Mouse (Mus musculus) CH12.LX (cell line): Measurements from ENCODE around the gene Tigit. TPM values are rescaled to one million over a fixed set of nuclear protein-coding genes. Genes with fewer than 3 reads are reported as not detected.

ENCODE experiments used
- DNase-seq: peaks from one replicate; pipeline ENCODE4 v3.0.0-alpha.2; 2013; ENCODE audit errors: extremely low read depth
- H3K27ac ChIP-seq: 2 replicates; pipeline ENCODE4 v1.5.1; 2012; ENCODE audit warnings: low read depth, mild to moderate bottlenecking, control low read depth, moderate library complexity; ENCODE audit not compliant: insufficient read depth
- H3K27me3 ChIP-seq: replicated peaks from 2 replicates; pipeline ENCODE3; 2012; ENCODE audit warnings: inconsistent platforms
- H3K36me3 ChIP-seq, 2 experiments: replicated peaks in 1 of 2; 2 replicates each; pipeline versions ENCODE3 to v1.6.1; 2012; ENCODE audit warnings: inconsistent platforms in 1 of 2, low read length in 1 of 2, mild to moderate bottlenecking in 1 of 2, mixed read lengths in 1 of 2, moderate library complexity in 1 of 2; ENCODE audit not compliant: control insufficient read depth in 1 of 2, insufficient read depth in 1 of 2
- H3K4me1 ChIP-seq, 2 experiments: 2 replicates each; pipeline ENCODE4 v1.6.1; 2012; ENCODE audit warnings: inconsistent platforms in 1 of 2, moderate library complexity in 1 of 2; ENCODE audit not compliant: insufficient read depth in 2 of 2, control insufficient read depth in 1 of 2
- H3K4me2 ChIP-seq: 2 replicates; pipeline ENCODE4 v1.6.1; 2012; ENCODE audit warnings: low read depth, mild to moderate bottlenecking, control low read depth; ENCODE audit not compliant: poor library complexity, insufficient read depth, severe bottlenecking
- H3K4me3 ChIP-seq, 3 experiments: fragments of 150-350 bp in 1 of 3; sonication (generic) in 1 of 3; replicated peaks in 1 of 3; 2 replicates each; pipeline versions ENCODE3 to v1.5.1; 2011 to 2012; ENCODE audit warnings: low read depth in 2 of 3, low read length in 2 of 3, mild to moderate bottlenecking in 2 of 3, moderate library complexity in 2 of 3, control low read depth in 1 of 3, improper control_type of control experiment in 1 of 3, inconsistent platforms in 1 of 3, mixed read lengths in 1 of 3; ENCODE audit not compliant: poor library complexity in 1 of 3
- H3K79me2 ChIP-seq: replicated peaks from 2 replicates; pipeline ENCODE4 v1.6.1; 2012; ENCODE audit warnings: mild to moderate bottlenecking, moderate library complexity; ENCODE audit not compliant: control insufficient read depth, poor library complexity, insufficient read depth, severe bottlenecking; ENCODE audit errors: extremely low read depth
- H3K9ac ChIP-seq: 2 replicates; pipeline ENCODE4 v1.6.1; 2012; ENCODE audit warnings: low read depth, mild to moderate bottlenecking, control low read depth, moderate library complexity; ENCODE audit not compliant: insufficient read depth
- H3K9me3 ChIP-seq: replicated peaks from 2 replicates; pipeline ENCODE3; 2012; ENCODE audit warnings: low read length, inconsistent platforms, mixed read lengths
- BHLHE40 ChIP-seq: IDR thresholded peaks from 2 replicates; pipeline ENCODE4 v1.6.1; 2011; ENCODE audit warnings: mild to moderate bottlenecking, low read depth, low read length, improper control_type of control experiment
- ELF1 ChIP-seq: IDR thresholded peaks from 2 replicates; pipeline ENCODE4 v1.6.1; 2014; ENCODE audit warnings: low read depth, mild to moderate bottlenecking, inconsistent platforms, low read length, improper control_type of control experiment
- GABPA ChIP-seq: IDR thresholded peaks from 2 replicates; pipeline ENCODE4 v1.6.1; 2012; ENCODE audit warnings: low read depth, low read length, improper control_type of control experiment, inconsistent platforms; ENCODE audit not compliant: insufficient replicate concordance
- KAT2A ChIP-seq: IDR thresholded peaks from 2 replicates; pipeline ENCODE4 v1.6.1; 2012; ENCODE audit warnings: low read length, improper control_type of control experiment, inconsistent platforms; ENCODE audit not compliant: insufficient replicate concordance
- MAX ChIP-seq: IDR thresholded peaks from 2 replicates; pipeline ENCODE4 v1.6.1; 2011; ENCODE audit warnings: low read length, improper control_type of control experiment
- NELFE ChIP-seq: IDR thresholded peaks from 2 replicates; pipeline ENCODE4 v1.6.1; 2011; ENCODE audit warnings: low read depth, low read length, improper control_type of control experiment
- PAX5 ChIP-seq: IDR thresholded peaks from 2 replicates; pipeline ENCODE4 v1.6.1; 2012; ENCODE audit warnings: low read length, inconsistent platforms, mixed read lengths
- POLR2AphosphoS2 ChIP-seq: IDR thresholded peaks from 2 replicates; pipeline ENCODE4 v1.6.1; 2011; ENCODE audit warnings: low read depth, low read length, improper control_type of control experiment
- SMC3 ChIP-seq: IDR thresholded peaks from 2 replicates; pipeline ENCODE4 v1.6.1; 2011; ENCODE audit warnings: low read depth, low read length, improper control_type of control experiment
- ZMIZ1 ChIP-seq: IDR thresholded peaks from 2 replicates; pipeline ENCODE4 v1.6.1; 2012; ENCODE audit warnings: low read depth, mild to moderate bottlenecking, inconsistent platforms, low read length, improper control_type of control experiment
- ZNF384 ChIP-seq: IDR thresholded peaks from 2 replicates; pipeline ENCODE4 v1.6.1; 2012; ENCODE audit warnings: low read depth, low read length, improper control_type of control experiment, inconsistent platforms
- dilution Hi-C: fragments of 300-500 bp; cut with MboI; formaldehyde crosslinking; loops from 2 replicates; pipeline ENCODE4 v1.14.3; 2020; ENCODE audit warnings: low sequenced_read_pairs; ENCODE audit not compliant: extremely low pct_unique_long_range_greater_than_20kb, extremely low pct_ligation_motif_present
- in situ Hi-C: fragments of 300-500 bp; cut with MboI; formaldehyde crosslinking; loops from 3 replicates; pipeline ENCODE4 v1.14.3; 2019; ENCODE audit warnings: low sequenced_read_pairs, low pct_ligation_motif_present, low pct_unique_long_range_greater_than_20kb, mixed read lengths
- polyA plus RNA-seq: library from polyadenylated mRNA; unstranded; fragments of >175 nt; gene quantifications from 2 replicates; pipeline ENCODE4 v1.2.1, GENCODE M21; 2012; ENCODE audit warnings: low read depth; ENCODE audit not compliant: insufficient read length
- total RNA-seq, 2 experiments: library from RNA; depleted of rRNA; stranded (reverse); fragments of 300-350 nt in 1 of 2; fragments of >200 nt in 1 of 2; gene quantifications; 2 replicates each; pipeline ENCODE4 v1.2.3; 2012 to 2014

Gene Tigit
- total and polyA plus RNA-seq, 3 experiments, result 17.5 to 67.2 (median 55.4) TPM

- no peak overlapping the region for H3K4me3 ChIP-seq
- peaks cover 4% of the 10 kb centered on the region for H3K79me2 ChIP-seq
- no peaks in the 10 kb centered on the region for H3K9me3 ChIP-seq
- no peak overlapping the region for H3K9ac ChIP-seq
- no peaks in the 10 kb centered on the region for H3K27me3 ChIP-seq
- H3K27ac ChIP-seq, result 0 out of 2 replicates have a peak overlapping the region, but pooled peaks have one; percentile 15
- in situ Hi-C loops (no loop called here), dilution Hi-C loops (no loop called here)
- peaks cover 3 to 20% of the 10 kb centered on the region in 2 experiments for H3K4me1 ChIP-seq
- no peak for TF ChIP-seq PAX5
- 0 out of 2 replicates have a peak, but pooled peaks have one; percentile 9 for TF ChIP-seq ELF1
- no peak overlapping the region for H3K4me2 ChIP-seq
- no peak for DNase-seq
- H3K36me3 ChIP-seq, result peaks cover 64 to 89% of the 10 kb centered on the region in 2 experiments
These were observed 39.1 kb downstream of the Tigit start for GRCm38 (mm10) chr16:43624876-43625275.

GRCm38 (mm10) chr16:43623315-43624000 lies 40.5 kb downstream of the Tigit start:
- dilution Hi-C loops, result no loop called here
- Histone ChIP-seq H3K27me3 (no peaks in the 10 kb centered on the region), H3K4me1 (peaks cover 3 to 20% of the 10 kb centered on the region in 2 experiments), H3K79me2 (peaks cover 4% of the 10 kb centered on the region), H3K4me3 (no peak overlapping the region), H3K9ac (no peak overlapping the region), H3K36me3 (peaks cover 67 to 88% of the 10 kb centered on the region in 2 experiments), H3K9me3 (no peaks in the 10 kb centered on the region), H3K27ac (peak overlapping the region; percentile 38; the same call in 1 of the 2 replicates), H3K4me2 (no peak overlapping the region)
- no peak for DNase-seq
- in situ Hi-C loops, result no loop called here
- no peak for TF ChIP-seq ZNF384
- no peak for TF ChIP-seq SMC3
- TF ChIP-seq MAX, result no peak
- no peak for TF ChIP-seq POLR2AphosphoS2
- TF ChIP-seq BHLHE40, result no peak
- TF ChIP-seq ZMIZ1, result no peak
- TF ChIP-seq KAT2A, result no peak
- TF ChIP-seq NELFE, result no peak

GRCm38 (mm10) chr16:43620359-43620758 lies 43.6 kb downstream of the Tigit start:
- no peak for DNase-seq
- H3K4me2 ChIP-seq, result no peak overlapping the region
- in situ Hi-C loops, result no loop called here
- no peak overlapping the region for H3K27ac ChIP-seq
- no peaks in the 10 kb centered on the region for H3K27me3 ChIP-seq
- H3K4me3 ChIP-seq, result no peak overlapping the region
- H3K36me3 ChIP-seq, result peaks cover 65 to 89% of the 10 kb centered on the region in 2 experiments
- dilution Hi-C loops, result no loop called here
- H3K4me1 ChIP-seq, result peaks cover 3 to 20% of the 10 kb centered on the region in 2 experiments
- peaks cover 14% of the 10 kb centered on the region for H3K79me2 ChIP-seq
- TF ChIP-seq GABPA (no peak), POLR2AphosphoS2 (0 out of 2 replicates have a peak, but pooled peaks have one; percentile 32)
- no peaks in the 10 kb centered on the region for H3K9me3 ChIP-seq
- H3K9ac ChIP-seq, result no peak overlapping the region
